Mouse (Mus musculus) layer of hippocampus, postnatal 25 days (tissue): ENCODE measurements around the gene Itga3. TPM values are rescaled to one million over a fixed set of nuclear protein-coding genes. Genes with fewer than 3 reads are reported as not detected.

Experiments
- DNase-seq, 2 experiments: peaks; one replicate each; pipeline ENCODE4 v3.0.0; 2022; ENCODE audit warnings: mixed read lengths in 2 of 2, low spot score in 1 of 2; ENCODE audit errors: extremely low spot score in 1 of 2
- total RNA-seq, 2 experiments: library from RNA; stranded (reverse); gene quantifications; 2 replicates each; pipeline ENCODE4 v1.2.3; 2021

Itga3 gene
- total RNA-seq, result 10 to 100 TPM; 11.7 to 15.6 TPM

DNA sequence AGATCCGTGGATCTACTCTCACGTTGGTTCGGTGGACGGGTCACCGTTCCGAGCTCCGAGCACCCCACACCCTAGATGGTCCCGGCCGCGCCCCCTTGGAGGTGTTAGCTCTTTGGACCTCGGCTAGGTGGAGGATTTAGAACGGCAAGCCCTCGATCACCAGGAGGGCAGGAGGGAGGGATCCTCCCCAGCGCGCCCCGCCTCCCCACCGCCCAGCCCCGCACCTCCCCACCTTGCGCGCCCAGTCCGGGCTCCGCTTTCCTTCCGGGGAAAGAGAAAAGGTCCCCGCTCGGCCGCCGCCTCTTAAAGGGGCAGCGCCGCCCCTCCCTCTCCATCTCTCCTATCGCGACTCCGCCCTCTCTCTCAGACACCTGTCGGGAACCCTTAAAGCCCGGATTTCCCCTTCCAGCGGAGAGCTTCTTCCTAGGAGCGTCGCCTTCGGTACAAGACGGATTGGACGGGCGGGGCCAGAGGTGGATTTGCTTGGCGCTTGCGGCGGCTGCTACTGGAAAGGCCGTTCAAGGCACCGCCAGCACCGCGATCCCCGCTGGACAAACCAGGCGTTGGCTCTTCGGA lies at the start of gene Itga3:
Gene Itga3, minus strand, starts transcription at position 266 of the 576 bp plus-strand sequence.
- peak; percentile 35 to 36 for DNase-seq

DNA sequence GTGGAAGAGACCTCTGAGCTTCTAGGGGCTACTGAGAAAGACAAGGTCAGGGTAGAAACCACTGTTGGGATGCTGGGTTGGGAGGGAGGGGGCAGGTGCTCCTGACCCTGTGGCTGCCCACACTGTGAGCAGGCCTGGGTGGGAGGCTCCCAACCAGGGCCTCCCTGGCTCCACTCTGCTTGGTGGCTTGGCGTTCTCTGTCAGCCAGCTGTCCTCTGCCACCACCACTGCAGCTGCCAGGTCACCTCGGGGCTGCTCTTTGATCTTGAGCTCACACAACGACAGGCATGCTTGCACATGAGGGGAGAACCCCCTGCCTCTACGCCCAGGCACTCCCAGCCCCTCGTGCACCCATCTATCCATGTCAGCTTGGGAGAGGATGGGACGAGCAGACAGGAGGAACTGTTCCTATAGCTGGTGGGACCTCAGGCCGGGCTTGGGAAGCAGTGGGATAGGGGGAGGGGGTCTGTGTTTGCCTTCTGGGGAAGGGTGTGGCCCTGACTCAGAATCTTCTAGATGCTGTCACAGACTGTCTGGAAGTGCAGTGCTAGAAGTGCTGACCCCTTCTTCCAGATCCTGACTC lies 48.9 kb upstream of the Itga3 start:
- DNase-seq, result no peak

DNA sequence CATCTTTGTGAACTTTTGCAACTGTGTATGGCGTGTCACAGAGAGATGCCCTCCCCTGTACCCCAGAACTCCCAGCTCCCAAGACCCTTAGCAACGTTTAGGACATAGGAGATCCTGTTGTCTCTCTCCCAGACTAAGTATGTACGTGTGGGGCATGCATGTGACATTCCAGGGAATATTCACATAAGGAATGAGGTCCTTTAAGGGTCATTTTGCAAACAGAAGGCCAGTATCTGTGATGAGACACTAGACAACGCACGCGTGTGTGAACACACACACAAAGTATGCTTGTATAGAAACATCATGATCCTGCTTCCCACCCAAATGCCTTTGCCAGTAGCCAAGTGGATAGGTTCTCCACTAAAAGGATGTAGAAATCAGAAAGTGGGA lies 45.5 kb upstream of the Itga3 start:
- DNase-seq, result no peak

DNA sequence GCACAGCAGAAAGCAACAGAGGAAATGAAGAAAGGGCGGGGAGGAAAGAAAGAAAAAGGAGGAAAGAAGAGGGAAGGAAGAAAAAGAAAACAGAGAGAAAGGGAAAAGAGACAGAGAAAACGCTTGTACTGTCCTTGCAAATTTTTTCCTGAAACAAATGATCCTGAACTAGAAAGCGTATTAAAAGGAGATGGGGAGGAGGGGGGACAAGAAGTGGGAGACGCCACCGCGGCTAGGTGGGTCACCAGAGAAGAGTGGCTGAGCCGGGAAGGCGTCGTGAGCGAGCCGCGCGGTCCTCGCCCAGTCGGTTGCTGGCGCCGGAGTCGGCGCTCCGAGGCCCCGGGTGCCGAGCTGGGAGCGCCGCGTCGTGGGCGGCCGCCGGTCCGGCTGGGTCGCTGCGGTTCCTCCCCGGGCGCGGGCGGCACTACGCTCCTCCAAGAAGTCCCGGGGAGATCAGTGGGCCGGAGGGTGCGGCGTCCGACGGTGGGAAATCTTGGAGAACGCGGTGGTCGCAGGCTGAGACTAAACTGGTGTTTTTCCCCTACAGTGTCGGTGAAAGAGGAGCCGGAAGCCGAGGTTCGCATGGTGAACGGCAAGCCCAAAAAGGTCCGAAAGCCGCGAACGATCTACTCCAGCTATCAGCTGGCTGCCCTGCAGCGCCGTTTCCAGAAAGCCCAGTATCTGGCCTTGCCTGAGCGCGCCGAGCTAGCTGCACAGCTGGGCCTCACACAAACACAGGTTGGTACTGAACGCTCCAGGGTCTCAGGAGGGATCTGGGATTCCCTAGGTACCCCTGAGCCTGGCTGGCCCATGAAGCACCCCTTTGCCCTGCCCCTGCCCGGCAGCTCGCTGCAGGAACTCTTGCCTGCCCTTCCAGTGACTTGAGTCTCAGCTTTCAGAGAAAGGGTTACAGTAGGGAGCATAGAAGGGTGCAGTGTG lies 44.8 kb upstream of the Itga3 start:
- DNase-seq, result no peak

DNA sequence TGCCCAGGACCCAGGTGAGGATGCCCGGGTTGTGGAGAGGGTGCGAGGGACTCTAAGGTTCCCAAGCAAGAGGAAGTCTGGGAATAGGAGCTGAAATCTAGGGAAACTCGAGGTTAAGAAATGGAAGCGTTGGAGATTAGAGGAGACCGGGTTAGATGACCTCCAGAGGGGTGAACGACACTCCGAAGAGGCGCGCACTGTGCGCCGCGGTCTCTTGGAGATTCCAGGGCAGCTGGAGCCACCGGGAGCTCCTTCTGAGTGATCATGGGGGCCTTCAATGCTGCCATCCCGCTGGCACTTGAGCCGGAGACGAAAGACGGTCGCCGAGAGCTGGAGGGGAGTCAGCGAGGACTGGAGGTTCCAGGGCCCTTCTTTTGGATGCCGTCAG lies 44.0 kb upstream of the Itga3 start:
- DNase-seq, result no peak

GRCm38 (mm10) chr11:95119990-95120632 lies 43.5 kb upstream of the Itga3 start, which contains the start of gene Dlx3:
TSS of gene Dlx3 (plus strand) at chr11:95120119.
- DNase-seq, result no peak

- DNase-seq, result peak; percentile 67 to 88
Observed at GRCm38 (mm10) chr11:95118505-95118904, 41.9 kb upstream of the Itga3 start.

- DNase-seq, result peak; percentile 47 to 68
Observed at GRCm38 (mm10) chr11:95117030-95117429, 40.4 kb upstream of the Itga3 start.

- no peak for DNase-seq
Observed at GRCm38 (mm10) chr11:95110081-95110480, 33.5 kb upstream of the Itga3 start.

GRCm38 (mm10) chr11:95109000-95109399 lies 32.4 kb upstream of the Itga3 start:
- DNase-seq, result no peak

- peak; percentile 76 to 91 for DNase-seq
Observed at GRCm38 (mm10) chr11:95106440-95107236, 30.0 kb upstream of the Itga3 start.

GRCm38 (mm10) chr11:95105274-95105874 lies 28.8 kb upstream of the Itga3 start:
- DNase-seq, result no peak

DNA sequence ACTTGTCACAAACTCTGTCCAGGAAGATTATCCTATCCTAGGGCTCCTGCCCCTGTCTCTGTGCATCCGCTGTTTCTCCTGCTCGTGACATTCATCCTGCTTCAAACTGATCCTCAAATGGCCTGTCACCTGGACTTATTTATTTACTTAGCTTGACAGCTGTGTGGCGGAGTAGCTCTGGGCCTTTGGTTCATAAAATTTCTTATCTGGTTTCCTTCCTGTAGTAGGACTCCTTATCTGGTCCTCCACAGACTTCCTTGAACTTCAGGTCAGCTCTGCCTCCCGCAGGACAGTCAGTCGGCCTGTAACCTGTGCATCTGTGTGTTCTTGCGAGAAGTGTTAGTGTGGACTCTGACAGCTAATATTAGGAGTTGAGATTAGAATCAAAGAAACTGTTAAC lies 27.7 kb upstream of the Itga3 start:
- no peak for DNase-seq

DNA sequence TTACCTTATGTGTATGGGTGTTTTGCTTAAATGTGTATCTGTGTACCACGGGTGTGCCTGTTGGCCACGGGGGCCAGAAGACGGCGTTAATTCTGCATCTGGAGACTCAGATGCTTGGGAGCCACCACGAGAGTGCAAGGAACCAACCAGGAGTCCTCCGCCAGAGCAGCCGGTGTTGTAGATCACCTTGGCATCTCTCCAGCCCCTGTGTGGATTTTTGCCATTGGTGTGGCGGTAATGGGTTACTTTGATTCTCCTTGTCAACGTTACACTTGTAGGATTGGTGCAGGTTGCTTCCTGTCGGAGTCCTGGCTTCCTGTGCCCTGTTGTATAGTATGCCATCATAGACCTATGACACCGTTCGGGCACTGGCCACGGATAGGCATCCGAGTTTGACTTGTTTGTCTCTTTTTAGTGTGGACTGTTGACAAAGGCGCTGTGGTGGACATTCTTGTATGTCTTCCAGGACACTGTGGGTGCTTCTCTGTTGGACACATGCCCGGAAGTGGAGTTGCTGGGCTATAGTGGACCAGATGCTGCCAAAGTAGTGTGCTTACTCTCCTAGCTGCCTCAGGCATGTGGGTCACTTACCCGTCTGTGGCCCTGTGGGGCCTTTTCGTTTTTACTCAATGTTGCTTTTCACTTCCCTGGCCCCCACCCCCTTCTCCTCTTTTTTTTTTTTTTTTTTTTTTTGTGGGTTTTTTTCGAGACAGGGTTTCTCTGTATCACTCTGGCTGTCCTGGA lies 25.7 kb upstream of the Itga3 start:
- no peak for DNase-seq

DNA sequence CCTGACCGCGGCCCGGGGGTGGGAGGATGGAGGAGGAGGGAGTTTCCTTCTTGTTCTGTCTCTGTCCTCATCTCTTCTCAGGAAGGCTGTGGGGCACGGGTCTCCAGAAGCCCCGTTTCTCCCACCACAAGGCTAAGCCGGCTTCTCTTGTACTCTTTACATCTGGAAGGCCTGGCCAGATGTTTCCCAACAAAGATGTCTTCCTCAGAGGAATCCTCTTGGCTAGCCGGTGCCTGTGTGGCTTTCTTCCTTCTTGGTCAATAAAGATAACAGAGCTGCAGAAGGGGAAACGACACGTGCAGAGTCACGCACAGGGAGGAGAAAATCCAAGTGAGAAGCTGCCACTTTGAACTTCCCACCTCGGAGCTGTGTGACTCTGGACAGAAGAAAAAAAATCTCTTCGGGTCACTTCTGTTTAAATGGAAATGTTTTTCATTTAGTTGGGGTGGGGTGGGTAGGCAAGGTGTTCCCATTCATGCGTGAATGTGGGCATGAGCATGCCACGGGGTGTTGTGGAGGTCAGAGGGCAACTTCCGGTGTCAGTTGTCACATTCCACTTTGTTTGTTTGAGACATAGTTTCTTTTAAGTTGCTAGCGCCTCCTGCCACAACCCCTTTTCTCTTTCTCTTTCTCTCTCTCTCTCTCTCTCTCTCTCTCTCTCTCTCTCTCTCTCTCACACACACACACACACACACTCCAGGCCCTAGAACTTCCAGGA lies 24.6 kb upstream of the Itga3 start:
- DNase-seq, result no peak

DNA sequence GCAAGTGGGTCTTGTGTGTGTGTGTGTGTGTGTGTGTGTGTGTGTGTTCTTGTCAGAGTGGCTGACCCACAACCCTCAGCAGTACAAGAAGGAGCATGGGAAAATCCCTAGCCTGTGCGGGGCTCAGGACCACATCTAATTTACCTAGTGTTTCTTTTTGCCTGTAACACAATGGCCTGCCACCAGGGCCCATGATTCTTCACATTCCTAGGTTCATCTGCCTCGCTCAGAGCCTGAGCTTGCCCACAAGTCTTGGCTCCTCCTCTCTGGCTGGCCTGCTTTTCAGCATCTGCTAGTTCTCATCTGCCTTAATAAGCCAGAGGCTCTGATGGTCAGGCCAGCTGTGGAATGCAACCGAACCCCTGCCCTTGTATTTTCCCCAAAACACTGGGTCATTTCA lies 23.8 kb upstream of the Itga3 start:
- DNase-seq, result no peak

- no peak for DNase-seq
Observed at GRCm38 (mm10) chr11:95098346-95099095, 21.9 kb upstream of the Itga3 start.

- no peak for DNase-seq
Observed at GRCm38 (mm10) chr11:95097889-95098288, 21.3 kb upstream of the Itga3 start.
